Mouse (Mus musculus) stomach, postnatal 0 days (tissue): ENCODE measurements around the gene Cilp2. TPM values are rescaled to one million over a fixed set of nuclear protein-coding genes. Genes with fewer than 3 reads are reported as not detected.

Source experiments
- ATAC-seq: fragments of 200-750 bp; cut with Nextera tagmentation; 2 replicates; pipeline ENCODE4 v1.8.0; 2017; ENCODE audit not compliant: low FRiP score, low TSS enrichment
- DNase-seq: peaks from one replicate; pipeline ENCODE4 v3.0.0-alpha.2; 2016; ENCODE audit warnings: low spot score
- H3K27ac ChIP-seq: fragments of 300-500 bp; sonication (generic); replicated peaks from 2 replicates; pipeline ENCODE4 v1.5.1; 2014; ENCODE audit warnings: mild to moderate bottlenecking, control low read depth
- H3K27me3 ChIP-seq: fragments of 300-500 bp; sonication (generic); 2 replicates; pipeline ENCODE4 v1.6.1; 2014; ENCODE audit warnings: low read length; ENCODE audit not compliant: control insufficient read depth, insufficient read depth
- H3K36me3 ChIP-seq: fragments of 300-500 bp; sonication (generic); 2 replicates; pipeline ENCODE4 v1.6.1; 2014; ENCODE audit warnings: low read length, mixed read lengths; ENCODE audit not compliant: control insufficient read depth, insufficient read depth
- H3K4me1 ChIP-seq: fragments of 300-500 bp; sonication (generic); replicated peaks from 2 replicates; pipeline ENCODE4 v1.6.1; 2014; ENCODE audit warnings: antibody characterized with exemption; ENCODE audit not compliant: control insufficient read depth, insufficient read depth
- H3K4me2 ChIP-seq: fragments of 300-500 bp; sonication (generic); replicated peaks from 2 replicates; pipeline ENCODE4 v1.6.1; 2014; ENCODE audit warnings: low read depth, mild to moderate bottlenecking, control low read depth, moderate library complexity
- H3K4me3 ChIP-seq: fragments of 300-500 bp; sonication (generic); 2 replicates; pipeline ENCODE4 v1.5.1; 2014; ENCODE audit warnings: low read depth, low read length, control low read depth
- H3K9ac ChIP-seq: fragments of 300-500 bp; sonication (generic); 2 replicates; pipeline ENCODE4 v1.6.1; 2014; ENCODE audit warnings: mild to moderate bottlenecking, low read length, control low read depth, mixed read lengths
- H3K9me3 ChIP-seq: fragments of 300-500 bp; sonication (generic); 2 replicates; pipeline ENCODE4 v1.6.1; 2016; ENCODE audit warnings: low read length; ENCODE audit not compliant: control insufficient read depth
- CTCF ChIP-seq: IDR thresholded peaks from 2 replicates; pipeline ENCODE4 v1.5.1; 2016; ENCODE audit warnings: antibody characterized with exemption, low read depth, mild to moderate bottlenecking, moderate library complexity
- EP300 ChIP-seq: optimal IDR thresholded peaks from 2 replicates; pipeline ENCODE3; 2016; ENCODE audit warnings: antibody characterized with exemption
- WGBS: fragments of 180-500 bp; shearing (Covaris S2); extraction: QIAGEN DNeasy Blood & Tissue Kit; methylation state at CpG from one replicate; pipeline ENCODE4 v1.1.7; 2014; 5-methylcytosine and 5-hydroxymethylcytosine counted together
- polyA plus RNA-seq: library from polyadenylated mRNA; unstranded; fragments of >200 nt; fragmentation: Nextera tagmentation; extraction: Ambion mirVana; gene quantifications from 2 replicates; pipeline ENCODE4 v1.2.1, GENCODE M21; 2015

Cilp2 gene
- polyA plus RNA-seq, 1 experiment from 2014 or later = 0.36 TPM

GRCm38 (mm10) chr8:69881261-69881865, 6.1 kb downstream of the Cilp2 start:
- WGBS = 18% methylated on average over 72 of the region's 79 CpGs
- TF ChIP-seq CTCF (no peak), EP300 (no peak)
- no peak overlapping the region for H3K27ac ChIP-seq
- peak overlapping the region; percentile 39 for H3K4me3 ChIP-seq
- H3K4me2 ChIP-seq = peak overlapping the region; percentile 55
- no peaks in the 10 kb centered on the region for H3K9me3 ChIP-seq
- ATAC-seq = no peak
- peaks cover 34% of the 10 kb centered on the region for H3K27me3 ChIP-seq
- DNase-seq = no peak
- H3K9ac ChIP-seq = no peak overlapping the region
- H3K4me1 ChIP-seq = no peaks in the 10 kb centered on the region
- no peaks in the 10 kb centered on the region for H3K36me3 ChIP-seq

GRCm38 (mm10) chr8:69880841-69881240, 6.6 kb downstream of the Cilp2 start:
- Histone ChIP-seq H3K27me3 (peaks cover 30% of the 10 kb centered on the region; the same call in 1 of the 2 replicates), H3K9me3 (no peaks in the 10 kb centered on the region), H3K4me2 (peak overlapping the region; percentile 55; the same call in 1 of the 2 replicates), H3K36me3 (no peaks in the 10 kb centered on the region), H3K4me3 (peak overlapping the region; percentile 39; the same call in 1 of the 2 replicates), H3K9ac (no peak overlapping the region), H3K27ac (no peak overlapping the region), H3K4me1 (no peaks in the 10 kb centered on the region)
- WGBS = 14% methylated on average over 37 of the region's 37 CpGs
- TF ChIP-seq EP300 = no peak
- no peak for TF ChIP-seq CTCF
- ATAC-seq (no peak), DNase-seq (no peak)

GRCm38 (mm10) chr8:69879678-69880077, 7.8 kb downstream of the Cilp2 start:
- no peaks in the 10 kb centered on the region for H3K4me1 ChIP-seq
- H3K9me3 ChIP-seq = no peaks in the 10 kb centered on the region
- 68% methylated on average over 8 of the region's 8 CpGs for WGBS
- DNase-seq (no peak), ATAC-seq (no peak)
- H3K4me2 ChIP-seq = no peak overlapping the region
- no peaks in the 10 kb centered on the region for H3K36me3 ChIP-seq
- TF ChIP-seq CTCF = no peak
- no peak for TF ChIP-seq EP300
- H3K27ac ChIP-seq = no peak overlapping the region
- no peak overlapping the region for H3K4me3 ChIP-seq
- H3K27me3 ChIP-seq = peaks cover 29% of the 10 kb centered on the region; the same call in 1 of the 2 replicates
- H3K9ac ChIP-seq = no peak overlapping the region

- no peaks in the 10 kb centered on the region for H3K4me1 ChIP-seq
- no peaks in the 10 kb centered on the region for H3K36me3 ChIP-seq
- TF ChIP-seq CTCF (no peak), EP300 (no peak)
- no peak overlapping the region for H3K27ac ChIP-seq
- ATAC-seq (no peak), DNase-seq (no peak)
- H3K9me3 ChIP-seq = no peaks in the 10 kb centered on the region
- H3K9ac ChIP-seq = no peak overlapping the region
- H3K4me3 ChIP-seq = no peak overlapping the region
- 54% methylated on average over 3 of the region's 3 CpGs for WGBS
- peaks cover 13% of the 10 kb centered on the region; the same call in 1 of the 2 replicates for H3K27me3 ChIP-seq
- no peak overlapping the region for H3K4me2 ChIP-seq
Observed at GRCm38 (mm10) chr8:69877992-69878391, 9.5 kb downstream of the Cilp2 start.

GRCm38 (mm10) chr8:69877396-69877795, 10.1 kb downstream of the Cilp2 start:
- no peak overlapping the region for H3K27ac ChIP-seq
- H3K4me2 ChIP-seq = no peak overlapping the region
- TF ChIP-seq CTCF (no peak), EP300 (no peak)
- H3K36me3 ChIP-seq = no peaks in the 10 kb centered on the region
- DNase-seq (no peak), ATAC-seq (no peak)
- no peaks in the 10 kb centered on the region for H3K9me3 ChIP-seq
- H3K4me1 ChIP-seq = no peaks in the 10 kb centered on the region
- H3K9ac ChIP-seq = no peak overlapping the region
- peaks cover 9% of the 10 kb centered on the region; the same call in 1 of the 2 replicates for H3K27me3 ChIP-seq
- H3K4me3 ChIP-seq = no peak overlapping the region
- WGBS = 86% methylated on average over 4 of the region's 4 CpGs

- no peaks in the 10 kb centered on the region for H3K36me3 ChIP-seq
- no peak overlapping the region for H3K4me2 ChIP-seq
- H3K9me3 ChIP-seq = no peaks in the 10 kb centered on the region
- 80% methylated on average over 10 of the region's 10 CpGs for WGBS
- DNase-seq (no peak), ATAC-seq (no peak)
- no peaks in the 10 kb centered on the region for H3K4me1 ChIP-seq
- no peak overlapping the region for H3K9ac ChIP-seq
- H3K27ac ChIP-seq = no peak overlapping the region
- H3K27me3 ChIP-seq = peaks cover 7% of the 10 kb centered on the region; the same call in 1 of the 2 replicates
- H3K4me3 ChIP-seq = no peak overlapping the region
- no peak for TF ChIP-seq CTCF
- no peak for TF ChIP-seq EP300
Observed at GRCm38 (mm10) chr8:69876967-69877366, 10.5 kb downstream of the Cilp2 start.
